ENCODE assay signal across 16 mouse cellular contexts in genomic region chr11:112346089-112346488, GRCm38 (mm10).
"Had no signal": no experiment of that assay in that cellular context is flagged by ENCODE, and none has a peak within 500 bp of the region (broad histone marks: within the 10 kb centered on the region; RNA-seq: fewer than 3 reads in every experiment).

No protein-coding gene starts in this region.

- H3K4me1 ChIP-seq: neural tube, embryonic 12.5 days; neural tube, embryonic 15.5 days; stomach, embryonic 15.5 days had no signal

- H3K9ac ChIP-seq: neural tube, embryonic 12.5 days; neural tube, embryonic 13.5 days; neural tube, embryonic 15.5 days; stomach, embryonic 15.5 days had no signal

- H3K4me2 ChIP-seq: neural tube, embryonic 12.5 days; neural tube, embryonic 13.5 days; neural tube, embryonic 15.5 days; stomach, embryonic 15.5 days had no signal

- H3K36me3 ChIP-seq: neural tube, embryonic 12.5 days; neural tube, embryonic 13.5 days; neural tube, embryonic 15.5 days; stomach, embryonic 15.5 days had no signal

- H3K27ac ChIP-seq: neural tube, embryonic 12.5 days; neural tube, embryonic 13.5 days; neural tube, embryonic 15.5 days; stomach, embryonic 15.5 days; stomach, postnatal 0 days had no signal

- H3K4me3 ChIP-seq: neural tube, embryonic 12.5 days; neural tube, embryonic 13.5 days; neural tube, embryonic 15.5 days; stomach, embryonic 15.5 days had no signal

- H3K9me3 ChIP-seq: neural tube, embryonic 12.5 days; neural tube, embryonic 13.5 days; neural tube, embryonic 15.5 days; stomach, embryonic 15.5 days had no signal

- DNase-seq: right cerebral cortex, adult 18-20 months; right cerebral cortex, postnatal 14 days; right cerebral cortex, postnatal 25 days; right cerebral cortex, postnatal 4 days; spleen, adult 18-20 months; thymus, adult 18-20 months; thymus, adult 2 months; thymus, postnatal 14 days; thymus, postnatal 25 days; thymus, postnatal 36 days; thymus, postnatal 4 days had no signal

- H3K27me3 ChIP-seq: neural tube, embryonic 12.5 days; neural tube, embryonic 13.5 days; neural tube, embryonic 15.5 days; stomach, embryonic 15.5 days had no signal
